Mouse (Mus musculus): ENCODE data around the gene Zfp992.
"Not testable (repeated sequence)": the region's sequence is repeated elsewhere in the genome, so short reads cannot be mapped to it uniquely, and the experiment has no call there.

GRCm38 (mm10) chr4:146476260-146476659, 27.4 kb downstream of the Zfp992 start:
- not testable (repeated sequence) for TF ChIP-seq CEBPB (IDR thresholded peaks at IDR 0.05; ENCODE audit: insufficient read depth, poor library complexity, severe bottlenecking); POLR2A (IDR thresholded peaks at IDR 0.05; ENCODE audit: insufficient read length, low read depth); MYOD1 (IDR thresholded peaks at IDR 0.05; ENCODE audit: control insufficient read depth in 1 of 3, insufficient read length in 2 of 3, low read depth in 2 of 3); POLR2AphosphoS2 (IDR thresholded peaks at IDR 0.05; ENCODE audit: insufficient read length, low read depth); TCF12 (IDR thresholded peaks at IDR 0.05; ENCODE audit: insufficient read depth, poor library complexity, severe bottlenecking); MAX (IDR thresholded peaks at IDR 0.05; ENCODE audit: low read depth); USF1 (IDR thresholded peaks at IDR 0.05; ENCODE audit: low read depth); MYOG (IDR thresholded peaks at IDR 0.05; ENCODE audit: control insufficient read depth in 1 of 3, insufficient read depth in 1 of 3, insufficient read length in 2 of 3, low read depth in 2 of 3); TCF3 (IDR thresholded peaks at IDR 0.05; ENCODE audit: insufficient read length, low read depth); E2F4 (IDR thresholded peaks at IDR 0.05; ENCODE audit: insufficient read depth); SRF (IDR thresholded peaks at IDR 0.05; ENCODE audit: control insufficient read depth, insufficient read length, low read depth)

All from myocyte (in vitro differentiated cells).